Mouse (Mus musculus) forebrain, embryonic 11.5 days (tissue): Measurements from ENCODE around the gene Slco2a1. TPM values are rescaled to one million over a fixed set of nuclear protein-coding genes. Genes with fewer than 3 reads are reported as not detected.

ENCODE experiments used
- ATAC-seq: fragments of 200-750 bp; cut with Nextera tagmentation; replicated peaks from 2 replicates; pipeline ENCODE4 v1.8.0; 2017; ENCODE audit warnings: moderate TSS enrichment; ENCODE audit not compliant: low FRiP score
- DNase-seq: peaks from one replicate; pipeline ENCODE4 v3.0.0-alpha.2; 2017; ENCODE audit warnings: low spot score
- H3K27ac ChIP-seq: fragments of 300-500 bp; sonication (generic); 2 replicates; pipeline ENCODE4 v1.5.1; 2014; ENCODE audit warnings: low read depth, low read length
- H3K27me3 ChIP-seq: fragments of 300-500 bp; sonication (generic); 2 replicates; pipeline ENCODE4 v1.6.1; 2014; ENCODE audit warnings: mild to moderate bottlenecking, low read length, mixed read lengths; ENCODE audit not compliant: control insufficient read depth, insufficient read depth
- H3K36me3 ChIP-seq: fragments of 300-500 bp; sonication (generic); 2 replicates; pipeline ENCODE4 v1.6.1; 2014; ENCODE audit warnings: mild to moderate bottlenecking, low read length, moderate library complexity, mixed read lengths; ENCODE audit not compliant: control insufficient read depth, insufficient read depth
- H3K4me1 ChIP-seq: fragments of 300-500 bp; sonication (generic); replicated peaks from 2 replicates; pipeline ENCODE4 v1.6.1; 2014; ENCODE audit warnings: low read length, mixed read lengths; ENCODE audit not compliant: control insufficient read depth, insufficient read depth
- H3K4me2 ChIP-seq: fragments of 300-500 bp; sonication (generic); 2 replicates; pipeline ENCODE4 v1.6.1; 2014; ENCODE audit warnings: low read depth, mild to moderate bottlenecking, low read length, moderate library complexity, mixed read lengths; ENCODE audit not compliant: severe bottlenecking
- H3K4me3 ChIP-seq: fragments of 300-500 bp; sonication (generic); 2 replicates; pipeline ENCODE4 v1.5.1; 2014; ENCODE audit warnings: low read depth, low read length
- H3K9ac ChIP-seq: fragments of 300-500 bp; sonication (generic); 2 replicates; pipeline ENCODE4 v1.6.1; 2014; ENCODE audit warnings: low read length
- H3K9me3 ChIP-seq: fragments of 300-500 bp; sonication (generic); 2 replicates; pipeline ENCODE4 v1.6.1; 2016; ENCODE audit warnings: low read length, mixed read lengths; ENCODE audit not compliant: control insufficient read depth
- WGBS: fragments of 180-500 bp; shearing (Covaris S2); extraction: QIAGEN DNeasy Blood & Tissue Kit; methylation state at CpG from one replicate; pipeline ENCODE4 v1.1.7; 2014; 5-methylcytosine and 5-hydroxymethylcytosine counted together
- polyA plus RNA-seq: library from polyadenylated mRNA; unstranded; fragments of >200 nt; fragmentation: Nextera tagmentation; extraction: Ambion mirVana; gene quantifications from 2 replicates; pipeline ENCODE4 v1.2.1, GENCODE M21; 2014

Gene Slco2a1
- polyA plus RNA-seq, 1 experiment from 2014 or later = 0.55 TPM

DNA sequence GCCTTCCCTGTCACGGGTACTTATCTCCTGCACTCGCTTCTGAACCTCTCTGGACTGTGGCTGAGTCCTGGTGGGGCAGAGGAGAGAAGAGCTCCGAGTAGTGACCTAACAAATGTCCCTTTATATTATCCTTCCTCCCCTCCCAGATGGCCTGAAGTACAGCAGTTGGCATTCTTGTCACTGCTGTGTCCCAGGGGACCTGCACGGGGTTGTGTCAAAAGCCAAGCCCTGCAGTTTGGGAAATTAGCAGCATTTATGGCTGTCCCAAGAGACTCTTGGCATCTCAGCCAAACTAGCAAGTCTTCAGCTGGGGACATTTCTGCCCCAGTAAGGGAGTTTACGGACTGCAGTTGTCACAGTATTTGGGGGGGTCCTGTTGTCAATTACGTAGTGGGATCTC, 151.0 kb downstream of the Slco2a1 start:
- H3K4me1 ChIP-seq = no peaks in the 10 kb centered on the region
- H3K27ac ChIP-seq = no peak overlapping the region
- ATAC-seq (no peak), DNase-seq (no peak)
- H3K36me3 ChIP-seq = no peaks in the 10 kb centered on the region
- H3K9ac ChIP-seq = no peak overlapping the region
- H3K9me3 ChIP-seq = no peaks in the 10 kb centered on the region
- whole genome bisulfite sequencing = 81% methylated on average over 6 of the region's 6 CpGs
- H3K27me3 ChIP-seq = no peaks in the 10 kb centered on the region
- no peak overlapping the region for H3K4me3 ChIP-seq
- no peak overlapping the region for H3K4me2 ChIP-seq

DNA sequence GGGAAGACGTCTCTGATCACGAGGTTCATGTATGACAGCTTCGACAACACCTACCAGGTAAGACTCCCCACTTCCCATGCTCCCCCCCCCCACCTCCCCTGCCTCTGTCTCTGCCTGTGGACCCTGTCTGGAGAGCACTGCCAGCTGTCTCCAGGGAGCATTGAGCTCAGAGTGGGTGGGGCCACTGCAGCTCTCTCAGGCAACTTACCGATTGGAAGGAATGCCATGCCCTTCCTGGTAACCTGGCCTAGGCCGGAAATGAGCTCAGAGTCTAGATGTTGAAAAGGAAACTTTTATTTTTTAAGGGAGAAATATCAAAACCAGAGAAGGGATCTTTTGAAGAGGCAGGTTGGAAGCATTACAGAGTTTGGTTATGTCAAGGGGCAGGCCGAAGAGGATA, 151.9 kb downstream of the Slco2a1 start:
- H3K36me3 ChIP-seq = no peaks in the 10 kb centered on the region
- no peak overlapping the region for H3K9ac ChIP-seq
- H3K27ac ChIP-seq = no peak overlapping the region
- no peaks in the 10 kb centered on the region for H3K27me3 ChIP-seq
- H3K4me3 ChIP-seq = no peak overlapping the region
- peaks cover 5% of the 10 kb centered on the region; the same call in 1 of the 2 replicates for H3K4me1 ChIP-seq
- no peaks in the 10 kb centered on the region for H3K9me3 ChIP-seq
- WGBS = 90% methylated on average over 6 of the region's 6 CpGs
- ATAC-seq (no peak), DNase-seq (no peak)
- H3K4me2 ChIP-seq = no peak overlapping the region

DNA sequence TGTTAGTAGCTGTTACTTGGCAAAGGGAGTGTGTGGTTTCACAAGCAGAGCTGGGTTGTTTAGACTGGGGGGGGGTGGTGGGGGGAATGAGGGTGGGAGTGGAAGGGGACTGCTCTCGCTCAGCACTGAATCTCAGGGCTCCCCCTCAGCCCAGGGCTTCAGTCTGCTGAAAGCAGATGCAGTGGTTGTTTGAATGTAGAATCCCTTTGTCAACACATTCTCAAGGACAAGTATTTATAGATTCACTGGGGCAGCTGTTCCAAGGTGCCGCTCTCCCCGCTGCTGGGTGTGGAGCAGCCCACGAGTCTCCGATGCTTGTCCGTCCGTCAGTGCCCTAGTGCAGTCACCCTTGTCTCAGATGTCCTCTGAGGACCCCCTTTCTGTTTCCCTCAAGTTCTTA, 152.8 kb downstream of the Slco2a1 start:
- ATAC-seq = no peak
- H3K36me3 ChIP-seq = no peaks in the 10 kb centered on the region
- H3K4me1 ChIP-seq = peaks cover 8% of the 10 kb centered on the region; the same call in 1 of the 2 replicates
- DNase-seq = no peak
- no peak overlapping the region for H3K27ac ChIP-seq
- H3K9ac ChIP-seq = no peak overlapping the region
- no peak overlapping the region for H3K4me2 ChIP-seq
- H3K4me3 ChIP-seq = no peak overlapping the region
- H3K27me3 ChIP-seq = no peaks in the 10 kb centered on the region
- H3K9me3 ChIP-seq = no peaks in the 10 kb centered on the region
- 93% methylated on average over 7 of the region's 7 CpGs for WGBS

DNA sequence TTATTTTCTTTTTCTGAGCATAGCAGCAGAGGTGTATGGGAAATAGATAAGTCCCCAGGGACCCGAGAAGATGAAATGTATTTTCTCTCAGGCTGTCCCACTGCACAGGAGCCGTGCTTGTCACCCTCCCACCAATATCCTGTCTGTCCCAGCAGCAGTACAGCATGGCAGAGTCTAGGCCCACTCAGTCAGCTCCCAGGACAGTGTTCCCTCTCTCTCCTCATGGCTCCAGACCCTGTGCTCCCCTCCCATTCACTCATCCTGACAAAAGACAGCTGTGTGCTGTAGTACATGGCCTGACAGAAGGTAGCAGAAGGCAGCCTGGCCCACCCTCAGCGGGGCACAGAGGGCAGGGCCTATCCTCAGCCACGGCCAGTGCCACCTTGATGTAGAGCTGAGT, 155.4 kb downstream of the Slco2a1 start:
- no peaks in the 10 kb centered on the region for H3K27me3 ChIP-seq
- H3K4me3 ChIP-seq = no peak overlapping the region
- DNase-seq (no peak), ATAC-seq (no peak)
- H3K27ac ChIP-seq = no peak overlapping the region
- WGBS = 80% methylated on average over 4 of the region's 4 CpGs
- no peaks in the 10 kb centered on the region for H3K9me3 ChIP-seq
- H3K4me2 ChIP-seq = no peak overlapping the region
- no peaks in the 10 kb centered on the region for H3K36me3 ChIP-seq
- H3K4me1 ChIP-seq = peaks cover 16% of the 10 kb centered on the region; the same call in 1 of the 2 replicates
- H3K9ac ChIP-seq = no peak overlapping the region

DNA sequence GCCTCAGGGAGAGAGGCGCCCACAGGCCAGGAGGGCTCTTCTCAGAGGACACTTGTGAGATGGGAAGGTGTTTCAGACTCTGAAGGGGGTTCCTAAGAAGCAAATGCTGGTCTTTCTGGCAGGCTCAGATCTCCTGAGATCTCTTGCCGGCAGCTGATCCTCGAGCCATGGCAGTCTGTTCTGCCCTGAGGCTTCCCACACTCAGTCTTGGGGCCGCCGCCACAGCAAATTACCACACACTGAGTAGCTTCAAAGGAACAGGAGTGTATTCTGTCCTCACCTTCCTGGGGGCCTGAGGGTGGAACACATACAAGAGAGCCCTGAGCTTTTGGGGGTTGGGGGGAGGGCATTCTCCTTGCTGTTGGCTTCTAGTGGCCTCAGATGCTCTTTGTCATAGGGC, 156.8 kb downstream of the Slco2a1 start:
- Histone ChIP-seq H3K9ac (peak overlapping the region; percentile 29), H3K4me1 (peaks cover 16% of the 10 kb centered on the region; the same call in 1 of the 2 replicates), H3K27ac (peak overlapping the region; percentile 41; the same call in 1 of the 2 replicates), H3K4me2 (no peak overlapping the region), H3K36me3 (no peaks in the 10 kb centered on the region), H3K9me3 (no peaks in the 10 kb centered on the region), H3K27me3 (no peaks in the 10 kb centered on the region), H3K4me3 (no peak overlapping the region)
- ATAC-seq (no peak), DNase-seq (no peak)
- 52% methylated on average over 5 of the region's 5 CpGs for WGBS

Other genes with a start within 250 kb of the Slco2a1 start
- 26.3 and 32.8 TPM in 2 replicates for gene Ryk, start 153.8 kb upstream of the Slco2a1 start, polyA plus RNA-seq
- gene Rab6b, start 123.1 kb downstream of the Slco2a1 start, polyA plus RNA-seq = 12.5 and 13.6 TPM in 2 replicates
- gene Srprb, start 213.4 kb downstream of the Slco2a1 start, polyA plus RNA-seq = 59.4 and 66.6 TPM in 2 replicates
- 3.0 TPM in 1 of 2 replicates, not detected in the other for gene Gm20425, start 241.6 kb downstream of the Slco2a1 start, polyA plus RNA-seq
- gene Trf, start 241.7 kb downstream of the Slco2a1 start, polyA plus RNA-seq = 11.6 and 15.6 TPM in 2 replicates